ENCODE assay signal across 8 mouse cellular contexts in the genomic region with DNA sequence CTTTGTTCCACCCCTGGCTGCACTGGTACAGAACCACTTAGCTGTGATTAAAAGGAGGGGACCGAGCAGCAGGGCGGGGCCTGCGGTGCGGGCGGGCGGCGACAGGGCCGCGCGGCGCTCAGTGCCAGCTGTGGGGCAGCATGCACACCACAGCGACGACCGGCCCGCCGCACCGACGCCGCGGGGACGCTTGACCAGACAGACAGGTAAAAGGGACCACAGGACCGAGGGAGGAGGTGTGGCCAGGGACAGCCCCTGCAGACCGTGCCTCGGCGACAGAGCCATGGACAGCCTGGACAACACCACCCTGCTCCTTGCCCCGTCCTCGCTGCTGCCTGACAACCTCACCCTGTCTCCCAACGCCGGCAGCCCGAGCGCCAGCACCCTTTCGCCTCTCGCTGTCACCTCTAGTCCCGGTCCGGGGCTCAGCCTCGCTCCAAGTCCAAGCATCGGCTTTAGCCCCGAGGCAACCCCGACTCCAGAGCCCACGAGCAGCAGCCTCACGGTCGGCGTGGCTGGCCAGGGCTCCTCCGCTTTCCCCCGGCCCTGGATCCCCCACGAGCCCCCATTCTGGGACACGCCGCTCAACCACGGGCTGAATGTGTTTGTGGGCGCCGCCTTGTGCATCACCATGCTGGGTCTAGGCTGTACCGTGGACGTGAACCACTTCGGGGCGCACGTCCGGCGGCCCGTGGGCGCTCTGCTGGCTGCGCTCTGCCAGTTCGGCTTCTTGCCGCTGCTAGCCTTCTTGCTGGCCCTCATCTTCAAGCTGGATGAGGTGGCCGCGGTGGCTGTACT. TPM values are rescaled to one million over a fixed set of nuclear protein-coding genes. Genes with fewer than 3 reads are reported as not detected.
A peak's percentile ranks its signal among the peaks of the same experiment; 100 is the strongest.
DNase-seq lines count a peak whose midpoint lies in the region; ATAC-seq and TF ChIP-seq lines count a peak whose summit lies in the region.

A gene (plus strand): TSS at position 100 of the 798 bp plus-strand sequence.

- WGBS in embryonic facial prominence, embryonic 13.5 days = 7% methylated on average over 62 of the region's 65 CpGs
- 5% methylated on average over 65 of the region's 65 CpGs for WGBS in hindbrain, embryonic 15.5 days
- WGBS in lung, embryonic 14.5 days = 6% methylated on average over 65 of the region's 65 CpGs

- peak; percentile 75 for ATAC-seq in embryonic facial prominence, embryonic 13.5 days (ENCODE audit: insufficient number of reproducible peaks, insufficient read depth, low FRiP score, low TSS enrichment, low read depth)
- ATAC-seq in hindbrain, embryonic 15.5 days (ENCODE audit: low FRiP score, low read depth) = peak; percentile 82
- peak; percentile 87 for ATAC-seq in lung, embryonic 14.5 days (ENCODE audit: insufficient read depth)

- H3K4me1 ChIP-seq in embryonic facial prominence, embryonic 13.5 days = peaks cover 10% of the 10 kb centered on the region
- H3K4me1 ChIP-seq in hindbrain, embryonic 15.5 days (replicated peaks) = peaks cover 8% of the 10 kb centered on the region; the same call in 1 of the 2 replicates
- H3K4me1 ChIP-seq in lung, embryonic 14.5 days (ENCODE audit: insufficient read depth) = no peaks in the 10 kb centered on the region

- no peaks in the 10 kb centered on the region for H3K36me3 ChIP-seq in embryonic facial prominence, embryonic 13.5 days
- no peaks in the 10 kb centered on the region for H3K36me3 ChIP-seq in hindbrain, embryonic 15.5 days
- no peaks in the 10 kb centered on the region for H3K36me3 ChIP-seq in lung, embryonic 14.5 days (ENCODE audit: insufficient read depth)

- H3K9me3 ChIP-seq in embryonic facial prominence, embryonic 13.5 days = no peaks in the 10 kb centered on the region
- H3K9me3 ChIP-seq in hindbrain, embryonic 15.5 days = no peaks in the 10 kb centered on the region
- no peaks in the 10 kb centered on the region for H3K9me3 ChIP-seq in lung, embryonic 14.5 days (ENCODE audit: low read depth, low read length)

- H3K4me3 ChIP-seq in embryonic facial prominence, embryonic 13.5 days = peak within 1 kb of the TSS; percentile 47
- peak within 1 kb of the TSS; percentile 48 for H3K4me3 ChIP-seq in hindbrain, embryonic 15.5 days
- H3K4me3 ChIP-seq in lung, embryonic 14.5 days (ENCODE audit: low read depth, low read length) = peak within 1 kb of the TSS; percentile 41

- TF ChIP-seq CTCF in lung, embryonic 14.5 days (IDR thresholded peaks at IDR 0.05; ENCODE audit: low read depth) = no peak

- peak within 1 kb of the TSS; percentile 65 for H3K9ac ChIP-seq in embryonic facial prominence, embryonic 13.5 days
- H3K9ac ChIP-seq in hindbrain, embryonic 15.5 days = peak within 1 kb of the TSS; percentile 35
- H3K9ac ChIP-seq in lung, embryonic 14.5 days = peak within 1 kb of the TSS; percentile 41

- peak within 1 kb of the TSS; percentile 84 for H3K4me2 ChIP-seq in embryonic facial prominence, embryonic 13.5 days
- peak within 1 kb of the TSS; percentile 65 for H3K4me2 ChIP-seq in hindbrain, embryonic 15.5 days
- H3K4me2 ChIP-seq in lung, embryonic 14.5 days = peak within 1 kb of the TSS; percentile 69

- peak; percentile 11 to 32 for DNase-seq in cerebellum, postnatal 25 days
- no peak for DNase-seq in cerebellum, adult 11-12 months
- DNase-seq in CD4-positive helper T cell, adult 2 months (ENCODE audit: low read depth, low spot score) = peak; percentile 9
- DNase-seq in lung, embryonic 14.5 days = peak; percentile 35
- peak; percentile 70 for DNase-seq in retina, postnatal 1 day
- DNase-seq in urinary bladder, postnatal 10 days (ENCODE audit: low spot score) = no peak

- peaks cover 38% of the 10 kb centered on the region for H3K27me3 ChIP-seq in embryonic facial prominence, embryonic 13.5 days
- peaks cover 5% of the 10 kb centered on the region; the same call in 1 of the 2 replicates for H3K27me3 ChIP-seq in hindbrain, embryonic 15.5 days
- peaks cover 28% of the 10 kb centered on the region for H3K27me3 ChIP-seq in lung, embryonic 14.5 days (ENCODE audit: insufficient read depth, low read length)

- no peak within 1 kb of the TSS for H3K27ac ChIP-seq in embryonic facial prominence, embryonic 13.5 days
- H3K27ac ChIP-seq in hindbrain, embryonic 15.5 days (replicated peaks) = no peak within 1 kb of the TSS
- no peak within 1 kb of the TSS for H3K27ac ChIP-seq in lung, embryonic 14.5 days (ENCODE audit: low read depth)

RNA-seq across cellular contexts. Expression of the gene that starts here (rescaled TPM):
- 0.66 and 1.5 TPM in 2 replicates for polyA plus RNA-seq in embryonic facial prominence, embryonic 13.5 days (2015; fragmentation: Nextera tagmentation; extraction: Ambion mirVana)
- polyA plus RNA-seq in hindbrain, embryonic 15.5 days (2015; fragmentation: Nextera tagmentation; extraction: Ambion mirVana) = 29.3 and 36.2 TPM in 2 replicates
- 0.28 and 0.80 TPM in 2 replicates for polyA plus RNA-seq in lung, embryonic 14.5 days (2014; fragmentation: Nextera tagmentation; extraction: Ambion mirVana)

Comparison
In these comparisons a context has a peak if more than half of its experiments do, and no peak if none do; other contexts are left out.
1. RNA of the gene that starts here (polyA plus RNA-seq): 29.3 to 36.2 TPM in hindbrain, embryonic 15.5 days; 0.66 to 1.5 TPM in embryonic facial prominence, embryonic 13.5 days and 0.28 to 0.80 TPM in lung, embryonic 14.5 days; every median in the first group is over 10 times any median in the second.
2. DNase-seq: peak in cerebellum, postnatal 25 days (2 of 2), CD4-positive helper T cell, adult 2 months (single experiment) and retina, postnatal 1 day (single experiment); none in cerebellum, adult 11-12 months (single experiment) and urinary bladder, postnatal 10 days (single experiment).
3. Peak in DNase-seq, ATAC-seq, H3K4me3 ChIP-seq, H3K9ac ChIP-seq and H3K4me2 ChIP-seq in lung, embryonic 14.5 days; RNA of the gene not detected or under 1 TPM.
4. Peak in every context shown above with its lines, with median percentiles within 50 percentile points of each other: ATAC-seq, H3K4me2 ChIP-seq, H3K4me3 ChIP-seq and H3K9ac ChIP-seq.